Mouse (Mus musculus) cerebellum, adult 9-11 months (tissue): ENCODE measurements around the gene Zfp59.

Experiments
- DNase-seq: peaks from one replicate; pipeline ENCODE4 v3.0.0; 2022

The Zfp59 gene

DNA sequence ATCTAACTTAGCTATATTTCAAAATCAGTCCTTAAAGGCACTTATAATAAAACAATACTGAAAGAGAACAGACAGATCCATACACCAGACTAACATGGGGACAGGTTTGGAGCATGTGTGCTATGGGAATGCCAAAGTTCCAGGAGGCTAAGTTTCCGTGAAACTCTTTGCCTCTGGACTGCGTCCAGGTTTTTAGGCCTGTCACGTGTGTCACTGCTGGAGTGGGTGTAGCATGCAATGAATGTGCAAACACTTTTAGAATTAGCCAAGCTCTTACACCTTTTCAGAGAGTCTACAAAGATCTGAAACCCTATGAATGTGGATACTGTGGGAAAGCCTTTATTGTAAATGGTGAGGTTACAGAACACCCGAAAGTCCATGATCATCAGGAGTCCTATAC, 43.3 kb downstream of the Zfp59 start:
- no peak for DNase-seq

DNA sequence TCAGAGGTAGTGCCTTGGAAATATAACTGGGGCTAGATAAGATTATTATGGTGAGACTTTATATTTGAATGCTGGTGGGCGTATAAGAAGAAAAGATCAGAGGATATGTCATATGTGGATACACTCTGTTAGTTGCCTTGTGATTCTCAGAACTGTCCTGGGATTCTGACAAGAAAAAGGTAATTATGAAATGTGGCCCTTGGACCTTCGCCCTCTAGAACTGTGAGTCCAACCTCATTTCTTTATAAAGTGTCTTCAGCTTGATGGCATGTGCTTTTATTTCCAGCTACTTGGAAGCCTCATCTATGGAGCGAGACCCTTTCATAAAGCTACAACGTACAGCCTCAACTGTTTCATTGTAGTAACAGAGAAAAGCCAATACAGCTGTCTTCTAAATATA, 62.2 kb downstream of the Zfp59 start:
- DNase-seq = no peak

DNA sequence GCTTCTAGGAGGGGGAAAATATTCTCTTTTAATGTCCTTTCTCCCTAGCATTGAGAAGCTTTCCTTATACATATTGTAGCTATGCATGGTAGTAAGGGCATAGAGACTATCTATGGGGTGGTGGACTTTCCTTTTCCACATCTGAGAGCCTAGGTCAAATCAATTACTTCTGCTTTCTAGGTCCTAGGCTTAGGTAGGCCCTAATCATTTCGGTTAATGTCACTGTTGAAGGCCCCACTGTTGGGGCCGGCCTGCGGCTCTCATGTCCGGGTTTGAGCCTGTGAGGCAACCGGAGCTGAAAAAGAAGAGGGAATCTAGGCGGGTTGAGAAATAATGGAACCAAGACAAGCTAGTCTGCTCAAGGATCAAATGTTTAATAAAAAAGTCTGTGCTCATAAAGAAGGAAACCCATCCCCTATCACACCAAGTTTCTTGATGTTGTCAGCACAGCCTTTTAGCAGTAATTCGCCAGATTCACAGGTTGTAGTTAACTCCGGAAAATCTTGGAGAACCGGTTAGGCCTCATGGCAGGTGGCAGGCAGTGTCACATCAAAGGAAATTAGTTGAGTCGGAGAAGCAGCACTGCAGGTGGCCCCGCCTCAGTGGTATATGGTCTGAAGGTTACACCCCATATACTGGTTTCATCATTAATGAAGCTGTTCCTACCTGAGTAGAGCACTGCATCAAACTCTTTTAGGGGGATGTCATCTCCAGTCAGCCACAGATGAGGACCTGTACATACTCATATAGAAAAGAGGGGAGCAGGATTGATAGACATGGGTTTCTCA, 66.8 kb downstream of the Zfp59 start:
- DNase-seq = no peak
